Mouse (Mus musculus) kidney, postnatal 36 days (tissue): ENCODE data around the gene Olfr811.

Experiments
- DNase-seq, 2 experiments: peaks; one replicate each; pipeline ENCODE4 v3.0.0; 2021 to 2022; ENCODE audit warnings: mixed read lengths in 2 of 2

The Olfr811 gene

GRCm38 (mm10) chr10:129804296-129804695 lies at the start of gene Olfr811:
Olfr811 (minus strand) TSS chr10:129804396.
- DNase-seq, result no peak

GRCm38 (mm10) chr10:129847343-129847742 lies 43.1 kb upstream of the Olfr811 start:
- DNase-seq, result no peak

- no peak for DNase-seq
These were observed 41.8 kb upstream of the Olfr811 start, which contains the start of gene Olfr812 for GRCm38 (mm10) chr10:129845994-129846393. Olfr812 (minus strand) TSS chr10:129846094.

GRCm38 (mm10) chr10:129794817-129795216 lies 9.4 kb downstream of the Olfr811 start, which contains the start of gene Olfr810:
Olfr810 (minus strand) TSS chr10:129794917.
- DNase-seq, result no peak

GRCm38 (mm10) chr10:129778123-129778522 lies 26.1 kb downstream of the Olfr811 start:
- DNase-seq, result no peak

DNA sequence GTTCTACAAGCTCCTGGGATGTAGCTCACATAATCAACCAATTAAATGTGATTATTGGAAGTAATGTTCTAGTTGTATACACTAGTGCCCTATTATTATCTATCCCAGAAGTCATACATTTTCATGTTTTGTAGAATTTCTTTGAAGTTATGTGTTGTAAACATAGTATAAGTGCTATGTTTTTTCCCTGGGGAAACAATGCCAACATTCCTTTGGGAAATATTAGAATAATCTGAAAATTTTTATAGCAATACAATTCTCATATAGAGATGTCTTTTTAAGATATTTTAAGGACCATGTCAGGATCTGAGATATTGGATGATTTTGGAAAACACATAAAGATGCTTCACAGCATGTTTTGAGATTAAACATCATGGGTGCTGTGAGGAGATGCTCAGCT lies 29.9 kb downstream of the Olfr811 start, which contains the start of gene Olfr809:
TSS of gene Olfr809 (plus strand) at position 301 of the 400 bp plus-strand sequence.
- DNase-seq, result no peak

GRCm38 (mm10) chr10:129765182-129765581 lies 39.0 kb downstream of the Olfr811 start, which contains the start of gene Olfr808:
Olfr808 (plus strand) TSS chr10:129765482.
- DNase-seq, result no peak

GRCm38 (mm10) chr10:129757693-129758092 lies 46.5 kb downstream of the Olfr811 start, which contains the start of gene Olfr807:
Olfr807 (minus strand) TSS chr10:129757793.
- no peak for DNase-seq
